Mouse (Mus musculus): ENCODE data around the gene Tnfsf13. TPM values are rescaled to one million over a fixed set of nuclear protein-coding genes. Genes with fewer than 3 reads are reported as not detected.

The Tnfsf13 gene
- polyA plus RNA-seq, 1 experiment = 3.1 TPM

DNA sequence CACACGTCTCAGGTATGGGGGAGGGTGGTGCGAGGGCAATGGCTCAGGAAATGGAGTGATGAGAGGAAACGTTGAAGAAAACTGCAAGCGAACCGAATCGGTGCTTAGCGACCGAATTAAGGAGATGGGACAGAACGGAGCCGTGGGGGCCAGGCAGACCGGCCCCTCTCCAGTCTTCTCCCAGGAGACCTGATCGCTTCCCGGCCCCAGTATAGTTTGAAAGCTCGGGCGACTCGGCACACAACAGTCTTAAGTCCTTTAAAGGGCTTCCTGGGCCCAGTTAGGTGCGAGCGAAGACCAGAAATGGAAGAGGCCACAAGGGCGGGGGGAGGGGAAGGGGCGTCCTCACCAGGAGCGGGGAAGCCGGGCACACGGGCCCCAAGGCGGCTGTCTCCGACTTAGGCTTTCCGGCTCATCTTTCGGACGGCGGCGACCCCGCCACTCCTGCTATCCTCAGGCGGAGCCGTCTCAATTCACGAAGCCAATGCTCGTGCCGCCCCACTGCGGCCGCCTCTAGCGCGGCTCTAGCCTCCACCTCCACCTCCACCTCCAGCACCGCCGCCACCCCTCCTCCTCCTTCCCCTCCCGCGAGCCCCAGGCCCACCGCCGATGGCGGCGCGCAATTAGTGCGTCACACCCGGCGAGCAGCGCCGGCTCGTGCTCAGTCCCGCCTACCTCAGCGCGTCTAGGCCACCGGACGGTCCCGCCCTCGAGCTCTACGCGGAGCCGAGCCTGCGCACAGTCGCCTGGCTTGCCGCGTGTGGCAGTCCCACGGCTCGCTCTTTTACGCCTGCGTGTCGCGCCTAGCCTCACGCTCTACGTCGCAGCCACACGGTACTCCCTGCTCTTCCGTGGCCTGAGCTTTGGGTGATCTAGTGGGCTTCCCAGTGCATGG lies 4.0 kb downstream of the Tnfsf13 start, which contains the start of gene Senp3:
Senp3 (minus strand) TSS at position 771 of the 895 bp plus-strand sequence.
- peak within 1 kb of the TSS; percentile 90 for H3K27ac ChIP-seq (ENCODE audit: control insufficient read depth, insufficient read depth, low read depth, low read length, poor library complexity)
- under 1% methylated on average over 78 of the region's 80 CpGs for WGBS
- H3K4me3 ChIP-seq (replicated peaks; ENCODE audit: control insufficient read depth, low read depth, low read length) = peak within 1 kb of the TSS; percentile 76
- TF ChIP-seq POLR2A (IDR thresholded peaks at IDR 0.05; ENCODE audit: borderline replicate concordance, control insufficient read depth, low read depth, low read length) (peak; percentile 85), CTCF (IDR thresholded peaks at IDR 0.05; ENCODE audit: control insufficient read depth, insufficient read depth, low read length) (no peak)
- peaks cover 3% of the 10 kb centered on the region for H3K4me1 ChIP-seq (ENCODE audit: control insufficient read depth, insufficient read depth, low read length)

DNA sequence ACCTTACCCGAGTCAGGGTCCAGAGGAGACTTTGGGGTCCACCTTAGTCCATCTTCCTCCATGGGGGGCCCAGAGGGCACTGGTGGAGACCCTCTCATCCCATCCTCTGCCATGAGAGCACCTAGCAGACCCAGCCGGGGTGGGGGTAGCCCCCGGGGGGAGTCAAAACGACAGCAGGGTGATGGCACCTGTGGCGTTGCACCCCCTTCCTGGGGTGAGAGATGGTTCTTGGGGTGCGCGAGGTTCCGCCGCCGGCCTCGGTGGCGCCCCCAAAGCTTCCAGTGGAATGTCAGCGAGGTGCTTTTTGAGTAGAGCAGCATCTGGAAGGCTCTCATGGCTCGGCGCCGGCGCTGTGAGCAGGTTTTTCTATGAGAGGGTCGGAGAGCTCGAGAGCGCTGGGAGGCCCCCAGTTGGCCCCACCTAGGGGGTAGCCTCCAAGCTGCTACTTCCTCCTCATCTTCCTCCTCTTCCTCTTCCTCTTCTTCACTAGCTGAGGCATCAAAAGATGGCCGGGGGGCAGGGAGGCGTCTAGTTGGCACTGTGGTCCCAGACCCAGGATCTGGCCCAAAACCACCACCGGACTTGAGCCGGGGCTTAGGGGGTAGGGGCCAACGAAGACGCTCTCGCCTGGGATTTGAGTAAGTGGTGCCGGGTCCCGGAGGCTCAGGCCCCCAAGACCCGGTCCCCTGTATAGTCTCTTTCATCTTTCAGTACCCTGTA lies 5.3 kb downstream of the Tnfsf13 start:
- WGBS = 81% methylated on average over 30 of the region's 30 CpGs
- TF ChIP-seq CTCF (IDR thresholded peaks at IDR 0.05; ENCODE audit: control insufficient read depth, insufficient read depth, low read length) = no peak
- no peak for TF ChIP-seq POLR2A (IDR thresholded peaks at IDR 0.05; ENCODE audit: borderline replicate concordance, control insufficient read depth, low read depth, low read length)
- Histone ChIP-seq H3K27ac (ENCODE audit: control insufficient read depth, insufficient read depth, low read depth, low read length, poor library complexity) (no peak overlapping the region), H3K4me3 (replicated peaks; ENCODE audit: control insufficient read depth, low read depth, low read length) (no peak overlapping the region), H3K4me1 (ENCODE audit: control insufficient read depth, insufficient read depth, low read length) (no peaks in the 10 kb centered on the region; the same call in 1 of the 2 replicates)

DNA sequence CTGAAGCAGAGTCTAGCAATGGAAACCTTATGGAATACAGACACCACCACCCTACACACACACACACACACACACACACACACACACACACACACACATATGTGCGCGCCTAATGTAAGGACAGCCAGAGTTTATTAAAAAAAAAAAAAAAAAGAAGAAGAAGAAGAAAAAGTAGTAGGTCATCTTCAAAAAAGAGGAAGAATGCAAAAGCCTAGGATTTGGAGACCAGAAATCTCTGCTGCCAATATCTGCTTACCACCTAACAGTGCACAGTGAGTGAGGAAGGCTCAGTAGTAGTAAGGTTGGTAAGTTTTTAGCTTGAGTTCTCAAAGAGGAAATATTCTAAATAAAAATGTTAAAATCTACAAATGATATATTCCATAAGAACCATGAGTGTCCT lies 6.4 kb downstream of the Tnfsf13 start:
- H3K4me1 ChIP-seq (ENCODE audit: control insufficient read depth, insufficient read depth, low read length) = no peaks in the 10 kb centered on the region; the same call in 1 of the 2 replicates
- H3K4me3 ChIP-seq (replicated peaks; ENCODE audit: control insufficient read depth, low read depth, low read length) = no peak overlapping the region
- H3K27ac ChIP-seq (ENCODE audit: control insufficient read depth, insufficient read depth, low read depth, low read length, poor library complexity) = no peak overlapping the region
- 75% methylated on average over 2 of the region's 2 CpGs for WGBS
- TF ChIP-seq POLR2A (IDR thresholded peaks at IDR 0.05; ENCODE audit: borderline replicate concordance, control insufficient read depth, low read depth, low read length) (no peak), CTCF (IDR thresholded peaks at IDR 0.05; ENCODE audit: control insufficient read depth, insufficient read depth, low read length) (no peak)

DNA sequence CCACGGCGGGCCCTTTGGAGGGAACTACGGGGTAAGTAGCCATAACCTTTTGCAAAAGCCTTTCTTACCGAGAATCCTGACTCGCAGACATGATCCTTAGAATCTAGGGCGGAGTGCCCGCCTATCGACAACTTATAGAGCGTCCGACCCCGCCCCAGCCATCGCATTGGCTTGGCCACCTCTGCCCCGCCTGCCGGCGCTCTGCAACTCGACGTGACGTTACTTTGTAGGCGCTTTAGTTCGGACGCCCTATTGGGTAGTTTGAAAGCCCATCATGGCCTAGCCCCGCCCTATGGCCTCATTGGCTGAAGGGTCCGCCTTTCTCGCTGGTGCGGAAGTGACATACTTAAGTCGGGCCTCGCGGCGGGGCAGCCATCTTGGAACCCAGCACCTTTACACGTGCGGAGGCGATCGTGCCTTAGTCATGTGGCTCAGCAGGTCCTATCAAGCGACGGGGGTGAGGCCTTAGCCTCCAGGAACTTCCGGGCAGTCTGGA lies 13.3 kb downstream of the Tnfsf13 start, which contains the start of gene Eif4a1:
Eif4a1 (minus strand) TSS at position 213 of the 496 bp plus-strand sequence.
- Histone ChIP-seq H3K4me1 (ENCODE audit: control insufficient read depth, insufficient read depth, low read length) (no peaks in the 10 kb centered on the region; the same call in 1 of the 2 replicates), H3K4me3 (replicated peaks; ENCODE audit: control insufficient read depth, low read depth, low read length) (peak within 1 kb of the TSS; percentile 99)
- WGBS = under 1% methylated on average over 36 of the region's 36 CpGs

DNA sequence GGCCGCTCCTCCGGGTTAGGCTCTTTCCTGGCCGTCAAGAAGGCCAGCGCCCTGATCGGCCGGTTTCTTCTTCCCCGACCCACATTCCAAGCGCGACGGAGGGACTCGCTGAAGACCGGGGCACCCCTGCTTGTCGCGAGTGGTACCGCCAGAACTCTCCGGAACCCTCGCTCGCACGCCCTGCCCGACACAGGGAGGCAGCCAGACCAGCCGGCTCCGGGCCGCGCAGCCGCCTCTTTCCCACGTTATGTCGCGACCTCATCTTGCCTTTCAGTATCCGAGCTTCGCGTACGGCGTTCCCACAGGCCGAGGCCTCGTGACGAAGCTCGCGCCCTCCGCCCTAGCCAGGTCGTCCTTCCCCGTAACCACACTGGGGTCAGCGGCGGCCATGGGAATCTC lies 13.9 kb downstream of the Tnfsf13 start:
- Histone ChIP-seq H3K4me1 (ENCODE audit: control insufficient read depth, insufficient read depth, low read length) (no peaks in the 10 kb centered on the region; the same call in 1 of the 2 replicates), H3K27ac (ENCODE audit: control insufficient read depth, insufficient read depth, low read depth, low read length, poor library complexity) (peak overlapping the region; percentile 98), H3K4me3 (replicated peaks; ENCODE audit: control insufficient read depth, low read depth, low read length) (peak overlapping the region; percentile 99)
- under 1% methylated on average over 43 of the region's 43 CpGs for WGBS
- TF ChIP-seq CTCF (IDR thresholded peaks at IDR 0.05; ENCODE audit: control insufficient read depth, insufficient read depth, low read length) (no peak), POLR2A (IDR thresholded peaks at IDR 0.05; ENCODE audit: borderline replicate concordance, control insufficient read depth, low read depth, low read length) (no peak)

More for the DNA sequence above, 13.3 kb downstream of the Tnfsf13 start, which contains the start of gene Eif4a1:
- TF ChIP-seq CTCF (IDR thresholded peaks at IDR 0.05; ENCODE audit: control insufficient read depth, insufficient read depth, low read length) (no peak), POLR2A (IDR thresholded peaks at IDR 0.05; ENCODE audit: borderline replicate concordance, control insufficient read depth, low read depth, low read length) (peak; percentile 86)
- H3K27ac ChIP-seq (ENCODE audit: control insufficient read depth, insufficient read depth, low read depth, low read length, poor library complexity) = peak within 1 kb of the TSS; percentile 98

DNA sequence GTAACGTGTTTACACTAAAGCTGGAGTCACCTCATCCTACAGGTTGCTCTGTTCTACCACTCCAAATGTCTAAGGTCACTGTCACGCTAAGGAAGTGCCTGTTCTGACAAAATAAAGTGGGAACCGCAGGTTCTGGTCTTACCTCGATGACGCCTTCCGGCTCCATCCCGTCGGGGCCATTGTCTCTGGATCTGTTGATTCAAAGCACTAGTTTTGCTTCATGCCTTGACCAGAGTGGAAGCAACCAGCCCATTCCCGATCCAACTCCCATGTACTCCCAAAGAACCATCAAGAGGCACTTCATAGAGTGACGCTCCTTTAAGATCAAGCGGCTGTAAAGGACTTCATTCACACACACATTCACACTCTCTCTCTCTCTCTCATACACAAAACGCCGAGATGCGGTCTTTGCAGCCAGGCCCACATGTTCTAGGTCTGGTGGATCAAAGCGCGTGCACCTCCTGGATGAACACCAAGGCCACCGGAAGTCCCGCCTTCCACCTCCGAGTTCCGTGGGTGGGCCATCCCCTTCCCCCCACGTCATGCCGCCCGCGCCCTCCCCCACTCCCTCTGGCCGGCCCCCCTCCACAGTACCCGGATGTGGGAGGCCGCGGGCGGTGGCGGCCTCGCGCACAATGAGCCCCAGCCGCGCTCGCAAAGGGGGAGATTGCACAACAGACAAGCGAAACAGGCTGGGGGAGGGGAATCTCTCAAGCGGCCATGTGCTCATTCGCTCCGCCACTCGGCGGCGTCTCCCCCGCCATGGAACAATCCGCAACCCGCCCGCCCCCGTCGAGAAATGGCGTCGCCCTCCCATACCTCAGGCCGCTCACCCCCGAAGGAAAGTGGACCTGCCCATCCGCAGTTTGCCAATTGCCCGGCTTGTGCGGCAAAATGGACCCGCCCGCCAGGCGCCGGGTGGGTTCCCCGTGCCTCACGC lies 14.5 kb downstream of the Tnfsf13 start:
- Histone ChIP-seq H3K4me3 (replicated peaks; ENCODE audit: control insufficient read depth, low read depth, low read length) (peak overlapping the region; percentile 99), H3K27ac (ENCODE audit: control insufficient read depth, insufficient read depth, low read depth, low read length, poor library complexity) (peak overlapping the region; percentile 98), H3K4me1 (ENCODE audit: control insufficient read depth, insufficient read depth, low read length) (no peaks in the 10 kb centered on the region; the same call in 1 of the 2 replicates)
- WGBS = under 1% methylated on average over 61 of the region's 61 CpGs
- TF ChIP-seq CTCF (IDR thresholded peaks at IDR 0.05; ENCODE audit: control insufficient read depth, insufficient read depth, low read length) (peak; percentile 17; the same call in 1 of the 2 replicates), POLR2A (IDR thresholded peaks at IDR 0.05; ENCODE audit: borderline replicate concordance, control insufficient read depth, low read depth, low read length) (peak; percentile 66; the same call in 1 of the 2 replicates)

DNA sequence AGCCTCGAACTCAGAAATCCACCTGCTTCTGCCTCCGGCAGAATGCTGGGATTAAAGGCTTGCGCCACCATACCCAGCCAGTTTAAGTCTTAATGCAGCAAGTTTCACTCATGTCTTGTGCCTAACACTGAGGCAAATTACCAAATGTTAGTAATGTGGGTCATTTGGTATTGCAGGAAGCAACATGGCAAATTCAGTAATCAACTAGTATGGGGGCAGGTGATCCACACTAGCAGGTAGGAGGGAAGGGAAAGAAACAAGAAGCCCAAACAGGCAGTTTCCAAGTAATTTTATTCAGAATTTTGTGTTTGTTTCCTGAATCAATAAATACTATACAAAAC lies 18.9 kb downstream of the Tnfsf13 start:
- Histone ChIP-seq H3K4me3 (replicated peaks; ENCODE audit: control insufficient read depth, low read depth, low read length) (no peak overlapping the region), H3K4me1 (ENCODE audit: control insufficient read depth, insufficient read depth, low read length) (peaks cover 3% of the 10 kb centered on the region; the same call in 1 of the 2 replicates), H3K27ac (ENCODE audit: control insufficient read depth, insufficient read depth, low read depth, low read length, poor library complexity) (peak overlapping the region; percentile 39; the same call in 1 of the 2 replicates)
- WGBS = 81% methylated on average over 3 of the region's 3 CpGs
- TF ChIP-seq POLR2A (IDR thresholded peaks at IDR 0.05; ENCODE audit: borderline replicate concordance, control insufficient read depth, low read depth, low read length) = no peak
- TF ChIP-seq CTCF (IDR thresholded peaks at IDR 0.05; ENCODE audit: control insufficient read depth, insufficient read depth, low read length) = no peak

Measured in bone marrow, adult 2 months (tissue).